Mouse (Mus musculus): ENCODE results near the gene Dock7. TPM values are rescaled to one million over a fixed set of nuclear protein-coding genes. Genes with fewer than 3 reads are reported as not detected.
A peak's percentile ranks its signal among the peaks of the same experiment; 100 is the strongest.

Dock7 gene
- total and polyA plus RNA-seq, 2 experiments, result 6.7 to 25.7 TPM

GRCm38 (mm10) chr4:99068806-99069205, 51.9 kb downstream of the Dock7 start:
- peaks cover 7% of the 10 kb centered on the region; the same call in 1 of the 2 replicates for H3K36me3 ChIP-seq (ENCODE audit: control insufficient read depth, insufficient read depth, low read length)
- H3K4me1 ChIP-seq (ENCODE audit: control insufficient read depth, insufficient read depth, low read length), result no peaks in the 10 kb centered on the region
- no peak for TF ChIP-seq POLR2A (IDR thresholded peaks at IDR 0.05; ENCODE audit: extremely low read depth, insufficient read depth, low read length)
- peak; percentile 67 for TF ChIP-seq CTCF (IDR thresholded peaks at IDR 0.05; ENCODE audit: low read depth, low read length)
- no peaks in the 10 kb centered on the region for H3K79me2 ChIP-seq (ENCODE audit: control insufficient read depth, insufficient read depth, low read length)
- no peak overlapping the region for H3K27ac ChIP-seq (replicated peaks; ENCODE audit: insufficient read depth, low read depth, low read length)
- peak; percentile 85 for DNase-seq (ENCODE audit: extremely low read depth, low read depth, low spot score)
- no peak overlapping the region for H3K4me3 ChIP-seq (ENCODE audit: insufficient read depth, low read depth, low read length)
- H3K9ac ChIP-seq (ENCODE audit: low read depth, low read length), result no peak overlapping the region
- H3K27me3 ChIP-seq (ENCODE audit: control insufficient read depth, insufficient read depth, low read length), result no peaks in the 10 kb centered on the region
- WGBS, result 29% methylated on average over 6 of the region's 6 CpGs

GRCm38 (mm10) chr4:99064524-99064923, 56.2 kb downstream of the Dock7 start:
- no peak overlapping the region for H3K27ac ChIP-seq (replicated peaks; ENCODE audit: insufficient read depth, low read depth, low read length)
- H3K79me2 ChIP-seq (ENCODE audit: control insufficient read depth, insufficient read depth, low read length), result no peaks in the 10 kb centered on the region
- H3K9ac ChIP-seq (ENCODE audit: low read depth, low read length), result no peak overlapping the region
- 92% methylated on average over 5 of the region's 5 CpGs for WGBS
- no peaks in the 10 kb centered on the region for H3K4me1 ChIP-seq (ENCODE audit: control insufficient read depth, insufficient read depth, low read length)
- DNase-seq (ENCODE audit: extremely low read depth, low read depth, low spot score), result no peak
- H3K36me3 ChIP-seq (ENCODE audit: control insufficient read depth, insufficient read depth, low read length), result peaks cover 2% of the 10 kb centered on the region; the same call in 1 of the 2 replicates
- no peaks in the 10 kb centered on the region for H3K27me3 ChIP-seq (ENCODE audit: control insufficient read depth, insufficient read depth, low read length)
- TF ChIP-seq CTCF (IDR thresholded peaks at IDR 0.05; ENCODE audit: low read depth, low read length), result no peak
- H3K4me3 ChIP-seq (ENCODE audit: insufficient read depth, low read depth, low read length), result no peak overlapping the region

- no peak overlapping the region for H3K4me3 ChIP-seq (ENCODE audit: insufficient read depth, low read depth, low read length)
- H3K4me1 ChIP-seq (ENCODE audit: control insufficient read depth, insufficient read depth, low read length), result peaks cover 20% of the 10 kb centered on the region
- 24% methylated on average over 2 of the region's 2 CpGs for WGBS
- no peaks in the 10 kb centered on the region for H3K36me3 ChIP-seq (ENCODE audit: control insufficient read depth, insufficient read depth, low read length)
- peak; percentile 97 for DNase-seq (ENCODE audit: extremely low read depth, low read depth, low spot score)
- H3K27ac ChIP-seq (replicated peaks; ENCODE audit: insufficient read depth, low read depth, low read length), result peak overlapping the region; percentile 79
- H3K27me3 ChIP-seq (ENCODE audit: control insufficient read depth, insufficient read depth, low read length), result no peaks in the 10 kb centered on the region
- no peak overlapping the region for H3K9ac ChIP-seq (ENCODE audit: low read depth, low read length)
- TF ChIP-seq CTCF (IDR thresholded peaks at IDR 0.05; ENCODE audit: low read depth, low read length), result no peak
- no peak for TF ChIP-seq POLR2A (IDR thresholded peaks at IDR 0.05; ENCODE audit: extremely low read depth, insufficient read depth, low read length)
- H3K79me2 ChIP-seq (ENCODE audit: control insufficient read depth, insufficient read depth, low read length), result no peaks in the 10 kb centered on the region
These were observed 72.1 kb downstream of the Dock7 start for GRCm38 (mm10) chr4:99048581-99048980.

- H3K4me3 ChIP-seq (ENCODE audit: insufficient read depth, low read depth, low read length), result no peak overlapping the region
These were observed 74.2 kb downstream of the Dock7 start for GRCm38 (mm10) chr4:99046471-99046870.

GRCm38 (mm10) chr4:99044854-99045253, 75.9 kb downstream of the Dock7 start:
- H3K27ac ChIP-seq (replicated peaks; ENCODE audit: insufficient read depth, low read depth, low read length), result peak overlapping the region; percentile 36

More at GRCm38 (mm10) chr4:99046471-99046870, 74.2 kb downstream of the Dock7 start:
- Histone ChIP-seq H3K36me3 (ENCODE audit: control insufficient read depth, insufficient read depth, low read length) (no peaks in the 10 kb centered on the region), H3K9ac (ENCODE audit: low read depth, low read length) (no peak overlapping the region), H3K4me1 (ENCODE audit: control insufficient read depth, insufficient read depth, low read length) (peaks cover 20% of the 10 kb centered on the region), H3K27me3 (ENCODE audit: control insufficient read depth, insufficient read depth, low read length) (no peaks in the 10 kb centered on the region), H3K27ac (replicated peaks; ENCODE audit: insufficient read depth, low read depth, low read length) (no peak overlapping the region; the same call in 1 of the 2 replicates), H3K79me2 (ENCODE audit: control insufficient read depth, insufficient read depth, low read length) (no peaks in the 10 kb centered on the region)
- peak; percentile 96 for DNase-seq (ENCODE audit: extremely low read depth, low read depth, low spot score)
- no peak for TF ChIP-seq POLR2A (IDR thresholded peaks at IDR 0.05; ENCODE audit: extremely low read depth, insufficient read depth, low read length)
- no peak for TF ChIP-seq CTCF (IDR thresholded peaks at IDR 0.05; ENCODE audit: low read depth, low read length)
- 26% methylated on average over 3 of the region's 3 CpGs for WGBS

DNA sequence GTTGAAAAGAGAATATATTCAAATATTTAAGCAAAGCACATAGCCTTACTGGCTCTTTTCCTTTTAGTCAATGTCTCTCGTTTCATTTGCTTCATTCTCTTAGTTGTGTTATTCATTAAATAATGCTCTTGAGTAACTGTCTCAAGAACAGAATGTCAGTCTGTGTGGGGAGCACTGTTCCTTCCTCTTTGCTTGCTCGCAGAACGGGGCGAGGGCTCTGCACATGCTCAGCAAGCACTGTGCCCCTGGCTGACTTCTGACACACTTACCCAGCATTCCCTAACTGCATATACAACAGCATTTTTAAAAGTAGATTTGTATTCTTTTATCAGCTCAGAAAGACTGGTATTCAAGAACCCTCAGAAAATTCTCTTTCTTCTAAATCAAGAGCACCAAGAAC, 87.8 kb downstream of the Dock7 start:
- H3K36me3 ChIP-seq (ENCODE audit: control insufficient read depth, insufficient read depth, low read length), result peaks cover 24% of the 10 kb centered on the region
- H3K27me3 ChIP-seq (ENCODE audit: control insufficient read depth, insufficient read depth, low read length), result no peaks in the 10 kb centered on the region
- no peak for TF ChIP-seq POLR2A (IDR thresholded peaks at IDR 0.05; ENCODE audit: extremely low read depth, insufficient read depth, low read length)
- no peak for TF ChIP-seq CTCF (IDR thresholded peaks at IDR 0.05; ENCODE audit: low read depth, low read length)
- H3K27ac ChIP-seq (replicated peaks; ENCODE audit: insufficient read depth, low read depth, low read length), result peak overlapping the region; percentile 34
- H3K4me1 ChIP-seq (ENCODE audit: control insufficient read depth, insufficient read depth, low read length), result peaks cover 13% of the 10 kb centered on the region; the same call in 1 of the 2 replicates
- peak overlapping the region; percentile 31 for H3K4me3 ChIP-seq (ENCODE audit: insufficient read depth, low read depth, low read length)
- no peaks in the 10 kb centered on the region for H3K79me2 ChIP-seq (ENCODE audit: control insufficient read depth, insufficient read depth, low read length)
- WGBS, result 15% methylated on average over 4 of the region's 4 CpGs
- H3K9ac ChIP-seq (ENCODE audit: low read depth, low read length), result peak overlapping the region; percentile 29; the same call in 1 of the 2 replicates
- peak; percentile 80 for DNase-seq (ENCODE audit: extremely low read depth, low read depth, low spot score)

More at GRCm38 (mm10) chr4:99044854-99045253, 75.9 kb downstream of the Dock7 start:
- no peak for DNase-seq (ENCODE audit: extremely low read depth, low read depth, low spot score)
- 91% methylated on average over 3 of the region's 3 CpGs for WGBS
- H3K4me3 ChIP-seq (ENCODE audit: insufficient read depth, low read depth, low read length), result no peak overlapping the region
- H3K9ac ChIP-seq (ENCODE audit: low read depth, low read length), result no peak overlapping the region
- H3K36me3 ChIP-seq (ENCODE audit: control insufficient read depth, insufficient read depth, low read length), result no peaks in the 10 kb centered on the region
- H3K79me2 ChIP-seq (ENCODE audit: control insufficient read depth, insufficient read depth, low read length), result no peaks in the 10 kb centered on the region
- peaks cover 20% of the 10 kb centered on the region for H3K4me1 ChIP-seq (ENCODE audit: control insufficient read depth, insufficient read depth, low read length)
- TF ChIP-seq CTCF (IDR thresholded peaks at IDR 0.05; ENCODE audit: low read depth, low read length) (no peak), POLR2A (IDR thresholded peaks at IDR 0.05; ENCODE audit: extremely low read depth, insufficient read depth, low read length) (no peak)
- no peaks in the 10 kb centered on the region for H3K27me3 ChIP-seq (ENCODE audit: control insufficient read depth, insufficient read depth, low read length)
